Mouse (Mus musculus): Measurements from ENCODE around the gene Klf12. TPM values are rescaled to one million over a fixed set of nuclear protein-coding genes. Genes with fewer than 3 reads are reported as not detected.
A peak's percentile ranks its signal among the peaks of the same experiment; 100 is the strongest.

Gene Klf12
- polyA plus RNA-seq (2012; rRNA removed) = 20.5 and 20.9 TPM in 2 replicates

- WGBS = under 1% methylated on average over 38 of the region's 40 CpGs
- H3K27me3 ChIP-seq (ENCODE audit: control insufficient read depth, insufficient read depth, low read length) = no peaks in the 10 kb centered on the region
- TF ChIP-seq CTCF (IDR thresholded peaks at IDR 0.05; ENCODE audit: borderline replicate concordance, insufficient read depth, low read depth, low read length) (no peak), POLR2A (IDR thresholded peaks at IDR 0.05; ENCODE audit: borderline replicate concordance, insufficient read depth, low read length) (peak; percentile 18; the same call in 1 of the 2 replicates)
- peak within 1 kb of the TSS; percentile 83 for H3K4me3 ChIP-seq (replicated peaks; ENCODE audit: insufficient read depth, low read depth, low read length)
- DNase-seq = peak; percentile 71 to 76
- peak within 1 kb of the TSS; percentile 80 for H3K27ac ChIP-seq (ENCODE audit: insufficient read depth, low read length)
- H3K4me1 ChIP-seq (ENCODE audit: control insufficient read depth, insufficient read depth, low read length) = 0 out of 2 replicates have a peak, but pooled peaks cover 3% of the 10 kb centered on the region
These were observed at the start of gene Klf12 for GRCm38 (mm10) chr14:100284119-100284860. Gene Klf12 (minus strand): TSS chr14:100284679.

- TF ChIP-seq POLR2A (IDR thresholded peaks at IDR 0.05; ENCODE audit: borderline replicate concordance, insufficient read depth, low read length) (no peak), CTCF (IDR thresholded peaks at IDR 0.05; ENCODE audit: borderline replicate concordance, insufficient read depth, low read depth, low read length) (no peak)
- Histone ChIP-seq H3K27ac (ENCODE audit: insufficient read depth, low read length) (no peak overlapping the region), H3K27me3 (ENCODE audit: control insufficient read depth, insufficient read depth, low read length) (no peaks in the 10 kb centered on the region), H3K4me1 (ENCODE audit: control insufficient read depth, insufficient read depth, low read length) (no peaks in the 10 kb centered on the region), H3K4me3 (replicated peaks; ENCODE audit: insufficient read depth, low read depth, low read length) (no peak overlapping the region)
- 26% methylated on average over 2 of the region's 2 CpGs for WGBS
- DNase-seq = no peak
These were observed 48.9 kb upstream of the Klf12 start for GRCm38 (mm10) chr14:100333369-100333768.

DNA sequence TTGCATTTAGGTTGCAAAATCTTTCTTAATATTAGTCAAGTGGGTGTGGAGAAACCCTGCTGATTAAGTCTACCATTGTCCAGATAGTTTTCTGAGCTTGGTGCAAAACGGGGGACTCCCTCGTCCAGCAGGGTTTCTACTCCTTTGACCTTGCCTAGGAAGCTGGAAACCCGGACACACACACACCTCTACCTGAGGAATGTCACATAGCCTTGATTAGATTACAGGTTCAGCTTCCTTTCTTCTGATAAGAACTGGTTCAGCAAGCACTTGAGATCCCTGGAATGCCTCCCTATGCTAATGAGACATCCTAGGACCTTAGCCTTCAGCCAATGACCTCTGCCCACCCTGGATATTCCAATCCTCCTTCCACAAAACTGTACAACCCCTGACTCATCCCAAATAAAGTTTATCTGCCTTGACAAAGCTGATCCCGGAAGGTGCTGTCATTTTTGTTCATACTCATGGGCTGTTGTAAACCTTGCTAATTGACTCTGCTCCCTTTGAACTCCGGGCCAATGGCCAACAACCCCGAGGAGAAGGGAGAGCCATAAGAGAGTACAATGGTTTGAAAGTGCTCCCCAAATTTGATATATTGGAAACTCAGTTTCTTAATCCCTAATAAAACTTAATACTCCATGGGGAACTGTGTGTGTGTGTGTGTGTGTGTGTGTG lies 44.3 kb upstream of the Klf12 start:
- Histone ChIP-seq H3K27me3 (ENCODE audit: control insufficient read depth, insufficient read depth, low read length) (no peaks in the 10 kb centered on the region), H3K4me3 (replicated peaks; ENCODE audit: insufficient read depth, low read depth, low read length) (no peak overlapping the region), H3K27ac (ENCODE audit: insufficient read depth, low read length) (no peak overlapping the region), H3K4me1 (ENCODE audit: control insufficient read depth, insufficient read depth, low read length) (no peaks in the 10 kb centered on the region)
- no peak for DNase-seq
- 54% methylated on average over 6 of the region's 6 CpGs for WGBS
- TF ChIP-seq CTCF (IDR thresholded peaks at IDR 0.05; ENCODE audit: borderline replicate concordance, insufficient read depth, low read depth, low read length) = no peak

GRCm38 (mm10) chr14:100324303-100324702 lies 39.8 kb upstream of the Klf12 start:
- Histone ChIP-seq H3K4me3 (replicated peaks; ENCODE audit: insufficient read depth, low read depth, low read length) (no peak overlapping the region), H3K4me1 (ENCODE audit: control insufficient read depth, insufficient read depth, low read length) (no peaks in the 10 kb centered on the region), H3K27ac (ENCODE audit: insufficient read depth, low read length) (no peak overlapping the region), H3K27me3 (ENCODE audit: control insufficient read depth, insufficient read depth, low read length) (no peaks in the 10 kb centered on the region)
- TF ChIP-seq CTCF (IDR thresholded peaks at IDR 0.05; ENCODE audit: borderline replicate concordance, insufficient read depth, low read depth, low read length) (no peak), POLR2A (IDR thresholded peaks at IDR 0.05; ENCODE audit: borderline replicate concordance, insufficient read depth, low read length) (no peak)
- no peak for DNase-seq
- 95% methylated on average over 7 of the region's 7 CpGs for WGBS

- 95% methylated on average over 6 of the region's 6 CpGs for WGBS
- no peak for TF ChIP-seq CTCF (IDR thresholded peaks at IDR 0.05; ENCODE audit: borderline replicate concordance, insufficient read depth, low read depth, low read length)
- TF ChIP-seq POLR2A (IDR thresholded peaks at IDR 0.05; ENCODE audit: borderline replicate concordance, insufficient read depth, low read length) = no peak
- H3K4me1 ChIP-seq (ENCODE audit: control insufficient read depth, insufficient read depth, low read length) = no peaks in the 10 kb centered on the region
- no peak overlapping the region for H3K27ac ChIP-seq (ENCODE audit: insufficient read depth, low read length)
- DNase-seq = no peak
- no peaks in the 10 kb centered on the region for H3K27me3 ChIP-seq (ENCODE audit: control insufficient read depth, insufficient read depth, low read length)
- no peak overlapping the region for H3K4me3 ChIP-seq (replicated peaks; ENCODE audit: insufficient read depth, low read depth, low read length)
These were observed 37.5 kb upstream of the Klf12 start for GRCm38 (mm10) chr14:100322012-100322411.

DNA sequence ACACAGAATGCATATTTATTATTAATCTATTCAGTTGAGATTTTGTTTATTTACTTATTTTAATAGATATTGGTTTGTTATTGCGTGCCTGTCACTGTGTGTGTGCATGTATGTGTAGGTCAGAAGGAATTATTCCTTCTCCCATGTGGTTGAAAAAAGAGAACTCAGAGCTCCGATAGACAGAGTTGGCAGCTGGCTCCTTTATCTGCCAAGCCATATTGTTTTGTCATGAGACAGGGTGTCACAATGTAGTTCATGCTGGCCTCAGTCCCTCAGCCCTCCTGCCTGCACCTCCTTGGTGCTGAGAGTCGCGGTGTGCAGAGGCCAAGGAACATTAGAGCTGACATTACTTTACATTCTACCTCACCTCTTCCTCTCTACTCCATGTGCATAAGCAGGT lies 32.3 kb upstream of the Klf12 start:
- Histone ChIP-seq H3K27me3 (ENCODE audit: control insufficient read depth, insufficient read depth, low read length) (no peaks in the 10 kb centered on the region), H3K27ac (ENCODE audit: insufficient read depth, low read length) (no peak overlapping the region), H3K4me1 (ENCODE audit: control insufficient read depth, insufficient read depth, low read length) (no peaks in the 10 kb centered on the region), H3K4me3 (replicated peaks; ENCODE audit: insufficient read depth, low read depth, low read length) (no peak overlapping the region)
- 35% methylated on average over 4 of the region's 4 CpGs for WGBS
- TF ChIP-seq CTCF (IDR thresholded peaks at IDR 0.05; ENCODE audit: borderline replicate concordance, insufficient read depth, low read depth, low read length) (no peak), POLR2A (IDR thresholded peaks at IDR 0.05; ENCODE audit: borderline replicate concordance, insufficient read depth, low read length) (no peak)
- DNase-seq = no peak

DNA sequence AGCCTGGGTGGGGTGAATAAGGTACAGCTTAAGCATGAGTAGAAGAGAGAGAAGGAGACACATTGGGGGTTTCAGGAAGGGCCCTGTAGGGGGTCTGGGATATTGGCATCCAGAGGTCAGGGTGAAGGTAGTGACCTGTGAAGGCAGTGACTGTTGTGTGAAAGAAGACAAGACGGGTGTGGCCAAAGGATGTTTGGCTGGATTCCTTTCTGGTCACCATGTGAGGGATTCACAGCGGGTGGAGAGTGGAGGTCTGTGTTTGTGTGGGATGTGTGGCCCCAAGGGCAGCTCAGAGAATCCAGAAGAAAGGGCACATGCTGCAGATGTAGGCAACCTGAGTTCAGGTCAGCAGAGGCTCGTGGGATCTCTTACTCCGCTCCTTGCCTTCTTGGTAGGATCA lies 29.6 kb upstream of the Klf12 start:
- Histone ChIP-seq H3K27me3 (ENCODE audit: control insufficient read depth, insufficient read depth, low read length) (no peaks in the 10 kb centered on the region), H3K4me3 (replicated peaks; ENCODE audit: insufficient read depth, low read depth, low read length) (no peak overlapping the region), H3K27ac (ENCODE audit: insufficient read depth, low read length) (no peak overlapping the region), H3K4me1 (ENCODE audit: control insufficient read depth, insufficient read depth, low read length) (no peaks in the 10 kb centered on the region)
- TF ChIP-seq CTCF (IDR thresholded peaks at IDR 0.05; ENCODE audit: borderline replicate concordance, insufficient read depth, low read depth, low read length) = no peak
- TF ChIP-seq POLR2A (IDR thresholded peaks at IDR 0.05; ENCODE audit: borderline replicate concordance, insufficient read depth, low read length) = no peak
- no peak for DNase-seq
- WGBS = 54% methylated on average over 4 of the region's 4 CpGs

GRCm38 (mm10) chr14:100300905-100301304 lies 16.4 kb upstream of the Klf12 start:
- H3K27ac ChIP-seq (ENCODE audit: insufficient read depth, low read length) = no peak overlapping the region
- TF ChIP-seq POLR2A (IDR thresholded peaks at IDR 0.05; ENCODE audit: borderline replicate concordance, insufficient read depth, low read length) (no peak), CTCF (IDR thresholded peaks at IDR 0.05; ENCODE audit: borderline replicate concordance, insufficient read depth, low read depth, low read length) (no peak)
- H3K4me3 ChIP-seq (replicated peaks; ENCODE audit: insufficient read depth, low read depth, low read length) = no peak overlapping the region
- DNase-seq = no peak
- no peaks in the 10 kb centered on the region for H3K27me3 ChIP-seq (ENCODE audit: control insufficient read depth, insufficient read depth, low read length)
- no peaks in the 10 kb centered on the region for H3K4me1 ChIP-seq (ENCODE audit: control insufficient read depth, insufficient read depth, low read length)
- 92% methylated on average over 1 of the region's 1 CpGs for WGBS
